29 mouse cellular contexts compared by ENCODE assay signal in genomic region chr11:73289621-73290020, GRCm38 (mm10). TPM values are rescaled to one million over a fixed set of nuclear protein-coding genes. Genes with fewer than 3 reads are reported as not detected.
"Had no signal": no experiment of that assay in that cellular context is flagged by ENCODE, and none has a peak within 500 bp of the region (broad histone marks: within the 10 kb centered on the region; RNA-seq: fewer than 3 reads in every experiment).

No protein-coding gene starts in this region.

- H3K4me1 ChIP-seq: limb, embryonic 15.5 days; liver, embryonic 12.5 days; liver, embryonic 15.5 days; midbrain, embryonic 12.5 days; midbrain, embryonic 15.5 days; neural tube, embryonic 12.5 days; neural tube, embryonic 15.5 days; stomach, embryonic 15.5 days had no signal

- H3K27ac ChIP-seq: limb, embryonic 12.5 days; limb, embryonic 15.5 days; liver, embryonic 12.5 days; liver, embryonic 15.5 days; macrophage; midbrain, embryonic 12.5 days; midbrain, embryonic 15.5 days; neural tube, embryonic 12.5 days; neural tube, embryonic 15.5 days; stomach, embryonic 15.5 days had no signal

- H3K9me3 ChIP-seq: limb, embryonic 12.5 days; limb, embryonic 15.5 days; liver, embryonic 12.5 days; liver, embryonic 15.5 days; midbrain, embryonic 12.5 days; midbrain, embryonic 15.5 days; neural tube, embryonic 12.5 days; neural tube, embryonic 15.5 days; stomach, embryonic 15.5 days had no signal

- ATAC-seq: intestine, embryonic 16.5 days; liver, embryonic 12.5 days; midbrain, embryonic 15.5 days had no signal

- H3K4me3 ChIP-seq: limb, embryonic 12.5 days; limb, embryonic 15.5 days; liver, embryonic 12.5 days; liver, embryonic 15.5 days; midbrain, embryonic 12.5 days; midbrain, embryonic 15.5 days; neural tube, embryonic 12.5 days; neural tube, embryonic 15.5 days; stomach, embryonic 15.5 days had no signal

- H3K9ac ChIP-seq: limb, embryonic 12.5 days; limb, embryonic 15.5 days; liver, embryonic 12.5 days; liver, embryonic 15.5 days; midbrain, embryonic 12.5 days; midbrain, embryonic 15.5 days; neural tube, embryonic 12.5 days; neural tube, embryonic 15.5 days; stomach, embryonic 15.5 days had no signal

- H3K4me2 ChIP-seq: limb, embryonic 12.5 days; limb, embryonic 15.5 days; liver, embryonic 12.5 days; liver, embryonic 15.5 days; midbrain, embryonic 12.5 days; midbrain, embryonic 15.5 days; neural tube, embryonic 12.5 days; neural tube, embryonic 15.5 days; stomach, embryonic 15.5 days had no signal

- H3K27me3 ChIP-seq: limb, embryonic 12.5 days; limb, embryonic 15.5 days; liver, embryonic 12.5 days; liver, embryonic 15.5 days; midbrain, embryonic 12.5 days; midbrain, embryonic 15.5 days; neural tube, embryonic 12.5 days; neural tube, embryonic 15.5 days; stomach, embryonic 15.5 days had no signal

- H3K36me3 ChIP-seq: limb, embryonic 12.5 days; limb, embryonic 15.5 days; liver, embryonic 12.5 days; liver, embryonic 15.5 days; midbrain, embryonic 12.5 days; midbrain, embryonic 15.5 days; neural tube, embryonic 12.5 days; neural tube, embryonic 15.5 days; stomach, embryonic 15.5 days had no signal

- DNase-seq: kidney, adult 18-20 months; kidney, adult 9 months; kidney, postnatal 14 days; kidney, postnatal 4 days; left cerebral cortex, postnatal 4 days; lung, adult 2 months; lung, postnatal 14 days; retina, postnatal 1 day; right cerebral cortex, postnatal 25 days; spleen, adult 18-20 months; thymus, postnatal 25 days had no signal

RNA-seq across cellular contexts. Expression of gene Trpv3, which starts 22.4 kb away (rescaled TPM):
- total RNA-seq: megakaryocyte, adult 5-6 weeks had no signal
- polyA plus RNA-seq: liver, embryonic 12.5 days; macrophage had no signal

RNA-seq across cellular contexts. Expression of gene Gm49340, which starts 39.9 kb away (rescaled TPM):
- total RNA-seq: layer of hippocampus, adult 8-10 months; layer of hippocampus, postnatal 25 days; left cerebral cortex, adult 18-20 months; left cerebral cortex, postnatal 10 days; left cerebral cortex, postnatal 4 days; megakaryocyte, adult 5-6 weeks had no signal
- polyA plus RNA-seq: intestine, embryonic 16.5 days; kidney, embryonic 16.5 days; limb, embryonic 12.5 days; limb, embryonic 15.5 days; liver, embryonic 12.5 days; lung, adult 2 months; macrophage; midbrain, embryonic 12.5 days; midbrain, embryonic 15.5 days; neural tube, embryonic 12.5 days; neural tube, embryonic 15.5 days; stomach, embryonic 15.5 days; thymus, postnatal 0 days had no signal

RNA-seq across cellular contexts. Expression of gene Spata22, which starts 39.9 kb away (rescaled TPM):
- total RNA-seq: layer of hippocampus, postnatal 25 days; left cerebral cortex, adult 18-20 months; megakaryocyte, adult 5-6 weeks had no signal
- polyA plus RNA-seq: limb, embryonic 12.5 days; limb, embryonic 15.5 days; lung, adult 2 months; macrophage; midbrain, embryonic 12.5 days; neural tube, embryonic 12.5 days; thymus, postnatal 0 days had no signal

RNA-seq across cellular contexts. Expression of gene Trpv1, which starts 55.5 kb away (rescaled TPM):
- total RNA-seq: layer of hippocampus, adult 8-10 months; megakaryocyte, adult 5-6 weeks had no signal
- polyA plus RNA-seq: kidney, embryonic 16.5 days; liver, embryonic 12.5 days; macrophage; midbrain, embryonic 12.5 days; stomach, embryonic 15.5 days; thymus, postnatal 0 days had no signal
